Mouse (Mus musculus) heart, postnatal 10 days (tissue): ENCODE measurements around the gene Aplp1. TPM values are rescaled to one million over a fixed set of nuclear protein-coding genes. Genes with fewer than 3 reads are reported as not detected.
A peak's percentile ranks its signal among the peaks of the same experiment; 100 is the strongest.
"Not testable (repeated sequence)": the region's sequence is repeated elsewhere in the genome, so short reads cannot be mapped to it uniquely, and the experiment has no call there.

ENCODE experiments used
- DNase-seq, 2 experiments: peaks; one replicate each; pipeline ENCODE4 v3.0.0; 2021
- intact Hi-C: fragments of 180-260 bp; cut with DNase I; formaldehyde crosslinking; loops from one replicate; pipeline ENCODE4 v1.15.1; 2025
- total RNA-seq, 2 experiments: library from RNA; stranded (reverse); gene quantifications; 2 replicates each; pipeline ENCODE4 v1.2.3; 2021

Aplp1 gene
- 1 to 10 TPM; 4.1 to 6.2 TPM for total RNA-seq

DNA sequence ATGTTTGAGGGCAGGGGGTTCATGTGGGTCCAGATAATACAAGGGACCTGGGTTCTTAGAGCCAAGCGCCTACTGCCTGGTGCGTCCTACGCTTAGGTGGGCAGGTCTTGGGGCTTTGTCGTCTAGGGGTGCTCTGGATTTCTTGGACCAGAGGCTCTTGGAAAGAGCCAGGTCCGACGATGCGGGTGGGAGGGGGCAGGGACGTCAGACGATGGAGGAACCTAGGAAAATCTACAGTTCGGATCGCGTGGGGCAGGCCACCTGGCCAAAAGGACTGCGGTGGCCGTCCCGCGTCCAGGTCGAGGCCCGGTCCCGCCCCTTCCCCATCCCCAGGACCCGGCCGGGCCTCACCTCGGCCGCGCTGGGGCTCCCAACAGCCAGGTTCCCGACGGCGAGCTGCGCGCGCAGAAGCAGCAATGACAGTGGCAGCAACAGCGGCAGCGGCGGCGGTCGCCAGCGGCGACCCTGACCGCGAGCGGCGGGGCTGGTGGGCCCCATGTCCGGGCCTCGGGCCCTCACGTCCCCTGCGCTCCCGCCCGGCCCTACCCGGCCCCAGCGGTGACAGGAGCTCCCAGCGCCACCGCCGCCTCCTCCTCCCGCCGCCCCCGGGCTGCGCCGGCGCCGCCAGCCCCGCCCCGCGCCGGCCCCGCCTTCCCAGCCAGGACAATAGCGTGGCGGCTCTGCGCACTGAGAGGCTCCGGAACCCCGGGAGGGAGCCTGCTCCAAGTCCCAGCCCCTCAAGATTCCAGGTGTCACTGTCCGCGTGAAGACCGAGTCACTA is at the start of gene Aplp1:
Aplp1 (minus strand) TSS at position 565 of the 781 bp plus-strand sequence.
- DNase-seq = peak; percentile 42 to 47
- intact Hi-C loops = no loop called here

DNA sequence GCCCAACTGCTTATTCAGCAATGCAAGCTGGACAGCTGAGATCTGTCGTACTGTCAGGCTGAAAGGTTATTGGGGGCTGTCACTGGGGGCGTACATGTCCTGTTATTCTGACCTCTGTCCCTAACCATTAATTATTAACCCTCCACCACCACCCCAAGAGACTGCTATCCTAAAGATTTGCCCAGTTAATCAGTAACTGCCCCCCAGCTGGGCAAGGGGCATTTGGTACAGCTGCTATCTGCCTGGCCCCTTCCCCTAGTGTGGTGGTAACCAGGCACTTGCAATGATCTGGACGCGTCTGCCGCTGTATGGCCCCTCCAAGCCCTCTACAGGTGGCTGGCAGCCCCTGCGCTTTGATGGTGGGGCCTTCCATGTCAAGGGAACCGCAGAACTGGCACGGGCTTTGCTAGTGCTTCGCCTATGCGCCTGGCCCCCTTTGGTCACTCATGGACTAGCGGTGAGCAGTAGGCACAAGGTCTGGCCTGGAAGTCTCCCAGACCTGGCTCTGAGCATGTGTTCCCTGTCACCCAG is 48.1 kb upstream of the Aplp1 start, which contains the start of gene Prodh2:
Prodh2 (plus strand) TSS at position 222 of the 531 bp plus-strand sequence.
- no peak for DNase-seq
- intact Hi-C loops = loop anchor here (2.0 to 5.0 kb wide), 3 partner anchors 53 to 121 kb away; no protein-coding TSS in a partner anchor

DNA sequence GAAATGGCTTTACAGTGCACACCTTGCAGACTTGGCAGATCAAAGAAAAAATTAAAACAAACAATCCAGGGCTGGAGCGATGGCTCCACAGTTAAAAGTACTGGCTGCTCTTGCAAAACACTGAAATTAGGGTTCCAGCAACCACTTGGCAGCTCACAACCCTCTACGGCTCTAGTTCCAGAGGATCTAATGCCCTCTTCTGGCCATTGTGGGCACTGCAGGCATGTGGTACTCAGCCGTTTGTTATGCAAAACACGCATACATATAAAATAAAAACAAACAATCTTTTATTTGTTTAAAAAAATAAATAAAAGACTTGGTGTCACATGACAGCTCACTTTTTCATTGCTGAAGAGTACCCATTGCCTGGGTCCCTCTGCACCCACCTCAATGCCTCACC is 47.4 kb upstream of the Aplp1 start:
- intact Hi-C loops = loop anchor here (2.0 to 5.0 kb wide), 3 partner anchors 52 to 120 kb away; no protein-coding TSS in a partner anchor
- peak; percentile 68 to 83 for DNase-seq

DNA sequence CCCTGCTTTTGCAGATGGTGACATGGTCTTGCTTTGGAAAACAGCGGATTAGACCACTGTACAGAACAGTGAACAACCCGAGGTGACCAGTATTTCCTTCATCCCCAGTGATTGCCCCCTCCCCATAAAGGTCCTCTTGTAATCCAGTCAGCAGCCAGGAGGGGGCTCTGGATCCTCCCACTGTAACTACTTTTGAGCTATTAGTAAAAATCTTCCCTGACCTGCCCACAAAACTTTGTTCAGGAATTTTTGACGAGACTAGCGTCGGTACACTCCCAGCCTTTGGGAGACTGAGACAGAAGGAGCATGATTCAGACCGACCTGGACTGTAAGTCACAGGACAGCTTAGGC is 45.6 kb upstream of the Aplp1 start:
- no peak for DNase-seq
- intact Hi-C loops = loop anchor here (2.0 to 5.0 kb wide), 3 partner anchors 60 to 119 kb away; no protein-coding TSS in a partner anchor

DNA sequence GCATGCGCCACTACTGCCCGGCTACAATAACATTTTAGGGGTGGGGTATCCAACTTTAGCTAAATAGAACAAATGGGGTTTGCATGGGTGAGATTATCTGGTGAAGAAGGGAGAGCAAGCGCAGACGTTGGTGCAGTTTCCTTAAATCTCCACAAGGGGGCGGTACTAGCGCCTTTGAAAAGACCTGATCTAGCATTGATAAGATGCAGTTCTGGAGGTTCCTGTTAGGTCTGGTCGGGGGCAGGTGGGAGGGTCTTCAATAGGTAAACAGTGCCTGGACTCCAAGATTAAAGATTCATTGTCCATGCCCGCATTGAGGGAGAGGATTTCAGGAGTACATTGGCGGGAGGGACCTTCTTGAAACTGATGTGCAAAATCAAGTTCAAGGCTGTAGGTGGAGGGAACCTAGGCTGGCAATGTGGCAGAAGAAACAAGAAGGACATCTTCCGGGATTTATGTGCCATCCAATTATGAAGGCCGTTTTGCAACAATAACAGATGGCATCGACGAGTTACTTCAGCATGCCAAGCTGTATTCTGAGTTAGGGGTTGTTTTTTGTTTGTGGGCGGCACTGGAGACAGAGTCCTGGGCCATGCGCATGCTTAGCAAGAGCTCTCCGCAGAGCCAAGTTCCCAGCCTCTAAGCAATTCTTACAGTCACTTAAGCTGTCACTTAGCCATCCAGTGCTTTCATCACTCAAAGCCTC is 45.1 kb upstream of the Aplp1 start:
- intact Hi-C loops = loop anchor here (2.0 to 5.0 kb wide), 3 partner anchors 60 to 118 kb away; no protein-coding TSS in a partner anchor
- DNase-seq = peak; percentile 31 to 47

DNA sequence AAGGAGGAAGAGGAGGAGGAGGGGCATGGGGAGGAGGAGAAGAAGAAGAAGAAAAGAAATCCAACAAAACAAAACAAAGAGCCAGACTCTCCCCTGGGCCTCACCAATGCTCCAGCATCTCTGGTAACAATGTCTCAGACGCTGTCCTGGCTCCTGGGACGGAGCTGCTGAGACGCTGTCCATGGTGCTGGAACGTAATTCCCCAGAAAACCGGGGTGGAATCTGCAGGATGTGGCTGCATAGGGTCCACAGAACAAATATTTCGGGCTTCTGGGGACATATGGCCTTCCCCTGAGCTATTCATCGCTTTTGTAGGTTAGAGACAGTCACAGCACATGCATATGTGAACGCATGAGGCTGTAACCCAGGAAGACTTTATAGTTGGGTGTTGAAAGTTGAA is 38.9 kb upstream of the Aplp1 start:
- DNase-seq = peak; percentile 28 to 54
- intact Hi-C loops = no loop called here

DNA sequence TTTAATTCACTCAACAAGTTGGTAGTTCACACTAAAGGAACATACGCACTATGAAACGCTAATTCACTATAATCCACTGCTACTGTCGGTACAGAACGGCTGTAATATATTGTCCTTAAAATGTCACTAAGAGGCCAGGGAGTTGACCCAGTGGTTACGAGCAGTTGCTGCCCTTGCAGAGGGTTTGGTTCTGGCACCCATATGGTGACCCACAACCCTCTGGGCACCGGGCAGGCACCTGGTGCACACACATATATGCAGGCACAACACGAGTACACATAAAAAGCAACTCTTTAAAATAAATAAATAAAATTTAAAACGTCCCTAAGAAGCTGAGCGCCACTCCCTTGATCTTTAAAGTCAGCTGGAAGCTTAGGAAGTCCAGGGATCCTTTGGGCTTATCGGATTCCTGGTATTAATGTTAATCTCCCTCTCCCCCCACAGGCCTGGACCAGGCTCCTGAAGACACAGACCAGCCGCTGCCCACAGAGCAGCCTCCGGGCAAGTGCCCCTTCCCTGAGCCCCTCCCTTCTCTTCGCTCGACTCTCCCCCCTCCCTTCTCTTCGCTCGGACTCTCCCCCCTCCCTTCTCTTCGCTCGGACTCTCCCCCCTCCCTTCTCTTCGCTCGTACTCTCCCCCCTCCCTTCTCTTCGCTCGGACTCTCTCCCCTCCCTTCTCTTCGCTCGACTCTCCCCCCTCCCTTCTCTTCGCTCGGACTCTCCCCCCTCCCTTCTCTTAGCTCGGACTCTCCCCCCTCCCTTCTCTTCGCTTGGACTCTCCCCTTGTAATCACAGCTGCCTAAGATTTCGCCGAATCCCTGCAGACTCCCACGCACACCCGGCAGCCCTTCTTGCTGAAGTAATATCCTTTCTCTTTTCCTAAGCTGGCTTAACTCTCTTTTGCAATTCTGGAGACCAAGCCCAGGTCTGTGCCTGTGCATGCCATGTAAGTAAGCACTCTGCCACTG is 32.4 kb upstream of the Aplp1 start:
- DNase-seq = peak in 1 of 2 experiments; percentile 11
- intact Hi-C loops = no loop called here

DNA sequence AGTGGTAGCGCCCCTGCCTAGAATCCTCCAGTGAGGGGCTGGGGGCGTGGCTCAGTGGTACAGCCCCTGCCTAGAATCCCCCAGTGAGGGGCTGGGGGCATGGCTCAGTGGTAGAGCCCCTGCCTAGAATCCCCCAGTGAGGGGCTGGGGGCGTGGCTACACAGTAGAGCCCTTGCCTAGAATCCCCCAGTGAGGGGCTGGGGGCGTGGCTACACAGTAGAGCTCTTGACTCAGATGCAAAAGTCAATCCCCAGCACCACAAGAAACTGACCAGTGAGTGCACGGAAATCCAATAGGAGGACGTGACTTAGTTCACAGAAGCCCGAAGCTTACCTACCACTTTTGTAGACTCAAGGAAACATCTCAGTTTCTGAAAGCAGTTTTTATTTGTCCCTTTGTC is 30.8 kb upstream of the Aplp1 start:
- DNase-seq, intact Hi-C loops: not testable (repeated sequence)

DNA sequence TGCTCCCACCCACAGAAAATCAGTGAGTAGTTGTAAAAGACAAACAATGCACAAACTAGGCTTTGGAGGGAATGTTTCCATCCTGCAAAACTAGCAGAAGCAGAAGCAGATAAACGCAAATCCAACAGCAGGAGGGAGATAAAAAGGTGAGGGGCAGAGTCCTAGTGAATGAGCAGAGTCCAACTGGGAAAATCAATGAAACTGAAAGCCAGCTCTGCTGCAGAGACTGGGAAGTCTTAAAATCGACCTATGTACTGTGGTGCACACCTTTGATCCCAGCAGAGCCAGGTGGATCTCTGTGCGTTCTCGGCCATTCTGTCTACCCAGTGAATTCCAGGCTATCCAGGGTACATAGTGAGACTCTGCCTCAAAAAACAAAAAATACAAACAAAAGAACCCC is 29.7 kb upstream of the Aplp1 start:
- intact Hi-C loops = no loop called here
- DNase-seq = no peak

DNA sequence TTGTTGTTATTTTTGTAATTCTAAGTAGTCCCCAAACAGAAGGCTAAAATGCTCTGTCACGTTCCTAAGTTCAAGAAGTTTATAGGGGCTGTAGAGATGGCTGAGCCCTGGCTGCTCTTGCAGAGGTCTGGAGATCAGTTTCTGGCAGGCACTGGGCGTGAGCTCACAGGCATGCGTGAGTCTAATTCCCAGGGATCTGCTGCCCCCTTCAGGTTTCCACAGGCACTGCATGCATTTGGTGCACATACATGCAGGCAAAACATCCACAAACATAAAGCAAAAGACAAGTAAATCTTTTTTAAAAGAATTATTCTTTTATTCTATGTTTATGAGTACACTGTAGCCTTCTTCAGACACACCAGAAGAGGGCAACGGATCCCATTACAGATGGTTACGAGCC is 27.1 kb upstream of the Aplp1 start:
- intact Hi-C loops = loop anchor here (2.0 kb wide), 1 partner anchor 32 kb away; no protein-coding TSS in a partner anchor
- DNase-seq = peak; percentile 21 to 44

DNA sequence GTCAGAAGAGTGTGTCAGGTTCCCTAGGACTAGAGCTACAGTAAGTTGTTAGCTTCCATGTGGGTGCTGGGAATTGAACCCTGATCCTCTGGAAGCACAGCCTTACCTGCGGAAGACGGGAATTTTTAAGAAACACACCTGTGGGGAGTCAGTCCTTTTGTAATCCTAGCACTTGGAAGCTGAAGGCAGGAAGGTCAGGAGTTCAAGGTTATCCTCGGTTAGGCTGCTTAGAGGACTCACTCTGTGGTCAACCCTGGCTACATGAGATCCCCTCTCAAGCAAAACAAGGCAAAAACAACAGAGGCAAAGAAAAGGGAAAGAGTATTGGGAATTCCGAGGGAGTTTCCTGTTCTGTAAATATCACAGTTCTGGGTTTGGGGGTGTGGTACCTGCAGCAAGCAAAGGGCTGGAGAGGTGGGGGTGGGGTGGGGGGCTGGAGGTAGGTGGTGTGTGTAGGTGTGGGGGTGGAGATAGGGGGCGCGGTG is 19.5 kb upstream of the Aplp1 start:
- intact Hi-C loops = no loop called here
- no peak for DNase-seq

DNA sequence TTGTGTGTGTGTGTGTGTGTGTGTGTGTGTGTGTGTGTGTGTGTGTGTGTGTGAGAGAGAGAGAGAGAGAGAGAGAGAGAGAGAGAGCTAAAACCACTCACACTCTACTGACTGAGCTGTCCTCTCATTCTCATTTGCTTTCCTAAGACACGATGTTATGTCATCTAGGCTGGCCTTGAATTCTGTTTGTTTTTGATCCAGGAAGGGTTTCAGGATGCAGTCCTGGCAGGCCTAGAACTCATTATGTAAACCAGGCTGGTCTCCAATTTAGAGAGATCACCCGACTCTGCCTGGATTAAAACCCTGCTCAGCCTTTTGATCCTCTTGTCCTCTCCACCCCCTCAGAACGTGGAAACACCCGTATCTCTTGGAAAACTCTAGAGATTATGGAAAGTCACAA is 18.7 kb upstream of the Aplp1 start:
- intact Hi-C loops = no loop called here
- DNase-seq = no peak

DNA sequence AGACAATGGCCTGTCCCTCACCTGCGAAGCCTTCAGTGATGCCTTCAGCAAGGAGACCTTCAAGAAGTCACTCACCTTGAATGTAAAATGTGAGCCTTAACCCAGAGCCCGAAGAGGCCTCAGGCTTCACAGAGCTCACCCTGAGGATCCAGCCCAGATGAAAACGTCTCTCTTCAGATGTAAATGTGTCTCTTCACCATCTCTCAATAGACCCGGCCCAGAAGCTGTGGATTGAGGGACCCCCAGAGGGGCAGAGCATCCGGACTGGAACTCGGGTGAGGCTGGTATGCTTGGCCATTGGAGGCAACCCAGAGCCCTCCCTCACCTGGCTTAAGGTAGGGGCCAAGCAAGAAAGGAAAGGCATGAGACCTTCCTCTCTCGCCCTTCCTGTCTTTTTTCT is 18.2 kb upstream of the Aplp1 start:
- DNase-seq = no peak
- intact Hi-C loops = no loop called here

DNA sequence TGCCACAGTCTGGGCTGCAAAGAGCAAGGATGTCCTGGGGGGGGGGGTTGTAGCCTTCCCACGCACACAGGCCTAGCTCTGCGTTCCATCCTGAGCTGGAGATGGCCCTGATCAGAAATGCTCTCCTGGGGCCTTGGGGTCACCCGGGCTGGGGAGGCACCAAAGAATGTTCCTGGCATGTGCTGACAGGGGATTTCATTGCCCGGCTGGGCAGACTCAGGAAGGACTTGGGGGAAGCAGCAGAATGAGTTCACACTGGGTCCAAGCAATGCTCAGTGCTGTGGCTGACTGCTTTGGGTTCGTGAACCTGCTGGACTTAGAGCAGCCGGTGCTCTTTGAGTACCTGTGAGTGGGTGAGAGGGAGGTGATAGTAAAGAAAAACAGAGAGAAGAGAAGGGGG is 14.1 kb upstream of the Aplp1 start:
- DNase-seq = no peak
- intact Hi-C loops = no loop called here

DNA sequence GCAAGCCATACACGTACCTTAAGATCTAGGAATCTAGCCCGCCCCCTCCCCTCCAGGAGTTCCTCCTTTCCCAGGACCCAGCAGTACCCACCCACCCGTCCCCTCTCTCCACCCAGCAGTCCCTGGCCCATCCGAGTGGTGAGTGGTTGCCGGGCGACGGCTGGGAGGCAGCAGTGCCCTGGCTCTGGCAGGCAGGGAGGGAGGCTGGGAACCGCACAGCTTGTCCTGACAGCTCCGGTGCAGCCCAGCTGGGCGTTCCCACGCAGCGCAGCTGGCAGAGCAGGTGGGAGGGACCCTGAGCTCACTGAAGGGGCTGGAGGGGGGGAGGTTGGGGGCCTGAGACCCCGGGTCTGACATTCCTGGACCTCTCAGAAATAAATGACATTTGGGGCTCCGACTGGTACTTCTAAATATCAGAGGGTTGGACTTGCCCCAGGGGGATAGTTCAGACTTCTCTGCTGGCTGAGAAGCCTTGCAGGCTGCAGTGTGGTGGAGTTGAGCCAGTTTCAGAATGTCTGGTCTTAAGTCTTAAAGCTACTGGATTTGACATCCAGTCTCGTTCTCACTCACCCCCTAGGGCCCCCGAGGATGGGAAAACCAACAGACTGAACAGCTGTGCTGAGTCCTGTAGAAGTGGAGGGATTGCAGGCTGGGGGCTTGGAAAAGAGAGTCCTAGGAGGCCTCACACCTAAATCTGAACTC is 12.4 kb upstream of the Aplp1 start, which contains the start of the genes Kirrel2 and Nphs1:
Kirrel2 (minus strand) TSS at position 62 of the 702 bp plus-strand sequence.
Nphs1 (plus strand) TSS at position 687 of the 702 bp plus-strand sequence.
- peak; percentile 12 to 24 for DNase-seq

DNA sequence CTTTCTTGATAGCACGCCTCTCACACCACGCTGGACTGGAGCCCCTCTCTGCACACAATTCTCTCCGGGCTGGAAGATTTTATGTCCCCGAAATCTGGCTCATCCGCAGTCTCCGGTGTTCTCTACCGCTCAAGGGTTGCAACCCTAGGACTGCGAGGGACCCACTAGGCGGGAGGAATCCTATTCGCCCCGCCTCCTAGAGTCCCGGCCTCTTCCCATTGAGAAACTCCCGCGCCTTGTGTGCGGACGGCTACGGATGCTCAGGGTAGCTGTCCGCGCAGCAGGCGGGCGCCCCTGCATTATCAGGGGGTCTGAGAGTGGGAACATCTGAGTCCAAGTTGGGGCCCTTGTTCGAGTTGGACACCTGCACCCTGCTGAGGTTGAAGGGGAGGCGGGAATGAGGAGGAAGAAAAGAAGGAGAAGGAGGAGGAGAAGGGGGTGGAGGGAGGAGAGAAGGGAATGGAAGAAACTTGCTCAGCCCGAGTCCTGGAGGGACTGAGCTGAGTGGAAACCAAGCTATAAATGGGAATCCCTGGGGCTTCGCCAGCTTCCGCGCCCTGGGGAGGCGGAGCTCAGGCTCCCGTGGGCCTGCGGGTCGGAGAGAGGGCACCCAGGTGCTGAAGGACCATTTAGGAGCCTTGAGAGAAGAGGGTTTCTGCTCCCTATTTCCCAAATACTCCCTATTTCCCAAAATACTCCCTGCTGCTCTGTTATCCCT is 11.7 kb upstream of the Aplp1 start:
- peak; percentile 8 to 12 for DNase-seq

More for the DNA sequence above, 12.4 kb upstream of the Aplp1 start, which contains the start of the genes Kirrel2 and Nphs1:
- intact Hi-C loops = no loop called here

DNA sequence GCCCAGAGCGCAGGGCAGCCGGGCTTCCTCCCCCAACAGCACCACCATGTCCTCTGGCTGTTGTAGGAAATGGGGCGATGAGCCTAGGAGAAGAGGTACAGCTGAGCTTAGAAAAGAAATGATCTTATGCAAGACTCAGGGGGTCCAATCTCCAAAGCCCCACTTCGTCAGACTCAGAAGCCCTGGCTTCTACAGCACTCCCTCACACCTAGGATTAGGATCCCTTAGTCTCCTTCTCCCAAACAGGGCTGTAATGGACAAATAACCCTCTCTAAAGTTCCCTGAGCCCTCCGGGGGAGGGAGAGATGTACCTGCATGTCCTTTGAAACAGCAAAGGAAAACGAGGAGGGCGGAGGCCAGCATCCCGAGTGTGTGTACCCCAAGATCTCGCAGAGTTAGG is 11.2 kb upstream of the Aplp1 start:
- DNase-seq = no peak
- intact Hi-C loops = no loop called here

More for the DNA sequence above, 11.7 kb upstream of the Aplp1 start:
- intact Hi-C loops = no loop called here

DNA sequence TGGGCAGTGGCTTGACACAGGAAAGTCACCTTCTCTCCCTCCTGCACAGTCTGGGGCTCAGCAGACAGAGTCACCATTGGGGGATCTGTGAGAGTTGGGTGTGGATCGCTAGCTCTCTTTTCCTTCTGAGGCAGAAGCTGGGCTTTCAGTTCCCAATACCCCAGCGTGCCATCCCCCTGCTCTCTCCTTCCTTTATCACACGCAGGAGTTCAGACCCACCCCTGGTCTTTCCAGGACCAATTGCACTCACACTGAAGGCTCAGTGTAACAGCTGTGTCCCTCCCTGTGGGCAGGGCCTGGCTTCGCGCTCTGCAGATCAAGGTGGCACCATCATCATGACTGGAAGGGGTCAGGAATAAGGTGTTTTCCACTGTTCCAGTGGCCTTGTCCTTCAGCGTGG is 8.9 kb upstream of the Aplp1 start:
- intact Hi-C loops = no loop called here

DNA sequence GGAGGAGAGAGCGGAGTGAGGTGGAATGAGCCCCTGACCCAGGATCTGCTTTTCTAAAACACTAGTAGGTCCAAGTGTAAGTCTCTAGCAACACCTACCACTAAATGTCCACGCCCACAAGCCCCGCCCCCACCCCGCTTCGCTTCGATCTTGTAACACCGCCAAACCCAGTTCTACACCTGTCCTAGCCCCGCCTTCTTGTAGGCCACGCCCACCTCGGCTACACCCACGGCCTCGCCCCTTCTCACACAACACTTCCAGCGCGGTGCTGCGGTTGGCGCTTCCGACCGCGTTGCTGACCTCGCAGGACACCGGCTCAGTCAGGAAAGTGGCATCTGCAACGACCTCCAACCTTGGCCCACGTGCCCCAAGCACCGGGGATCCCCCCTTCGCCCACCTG is 8.4 kb upstream of the Aplp1 start:
- DNase-seq = no peak
- intact Hi-C loops = no loop called here

More for the DNA sequence above, 8.9 kb upstream of the Aplp1 start:
- no peak for DNase-seq
